Mouse (Mus musculus) left cerebral cortex, postnatal 14 days (tissue): ENCODE measurements around the gene Erp44. TPM values are rescaled to one million over a fixed set of nuclear protein-coding genes. Genes with fewer than 3 reads are reported as not detected.

ENCODE experiments used
- microRNA-seq, 2 experiments: library from miRNA; unstranded; fragments of <30 nt; microRNA quantifications; one replicate each; pipeline ENCODE4 v1.2.0; 2022
- total RNA-seq, 2 experiments: library from RNA; stranded (reverse); gene quantifications; 2 replicates each; pipeline ENCODE4 v1.2.3; 2021

The Erp44 gene
- total RNA-seq, 2 experiments from 2014 or later = 33.3 to 37.2 TPM

Small RNA genes within 50 kb of the gene (microRNA-seq; reads per million reads assigned to microRNA genes)
- gene Mir1958 = 0 reads per million in 2 experiments

Other genes with a start within 250 kb of the Erp44 start
- 10 to 100 TPM; 21.7 to 32.5 TPM for gene Nr4a3, start 234.4 kb downstream of the Erp44 start, total RNA-seq
- gene Stx17, start 154.6 kb downstream of the Erp44 start, total RNA-seq = 10 to 100 TPM; 22.7 to 23.2 TPM
- 10 to 100 TPM in 1 of 2 experiments, 1 to 10 TPM in 1; 10.0 to 10.8 TPM for gene Invs, start 202 bp upstream of the Erp44 start, total RNA-seq
- gene Tex10, start 193.9 kb upstream of the Erp44 start, total RNA-seq = 10 to 100 TPM; 22.9 to 23.3 TPM